Mouse (Mus musculus) granulocyte monocyte progenitor cell, adult 5-6 weeks (primary cell): Measurements from ENCODE around the gene Pml. TPM values are rescaled to one million over a fixed set of nuclear protein-coding genes. Genes with fewer than 3 reads are reported as not detected.

Source experiments
- ATAC-seq: replicated peaks from 2 replicates; pipeline ENCODE4 v1.8.0; 2016; ENCODE audit warnings: mild to moderate bottlenecking, moderate TSS enrichment, inconsistent platforms; ENCODE audit not compliant: poor library complexity, severe bottlenecking
- total RNA-seq, 2 experiments: library from RNA; stranded (forward) in 1 of 2; stranded (reverse) in 1 of 2; fragments of 200-712, 200-1000 nt in 1 of 2; fragments of >200 nt in 1 of 2; fragmentation: Nextera tagmentation in 1 of 2; gene quantifications; 2 replicates each; pipeline ENCODE4 v1.2.3; 2014 to 2017

The Pml gene
- total RNA-seq, 2 experiments from 2014 or later: 10.1 to 49.9 TPM

GRCm38 (mm10) chr9:58175745-58176487 lies 73.7 kb downstream of the Pml start:
- no peak for ATAC-seq

GRCm38 (mm10) chr9:58174818-58175251 lies 74.8 kb downstream of the Pml start:
- no peak for ATAC-seq

- ATAC-seq: no peak
Measured at GRCm38 (mm10) chr9:58172863-58173262, 76.7 kb downstream of the Pml start.

GRCm38 (mm10) chr9:58169426-58169825 lies 80.2 kb downstream of the Pml start:
- ATAC-seq: no peak

GRCm38 (mm10) chr9:58168880-58169279 lies 80.7 kb downstream of the Pml start:
- no peak for ATAC-seq

Other genes with a start within 250 kb of the Pml start
- gene Cyp11a1, start 243.4 kb downstream of the Pml start, total RNA-seq (2014; fragmentation: Nextera tagmentation): 0.58 and 7.0 TPM in 2 replicates
- gene Cyp11a1, start 243.4 kb downstream of the Pml start, total RNA-seq (2017): 0.52 and 1.2 TPM in 2 replicates
- gene Stra6, start 186.0 kb downstream of the Pml start, total RNA-seq (2014; fragmentation: Nextera tagmentation): not detected in 2 replicates
- gene Stra6, start 186.0 kb downstream of the Pml start, total RNA-seq (2017): not detected in 2 replicates
- not detected in 2 replicates for gene Ccdc33, start 131.0 kb downstream of the Pml start, total RNA-seq (2014; fragmentation: Nextera tagmentation)
- gene Ccdc33, start 131.0 kb downstream of the Pml start, total RNA-seq (2017): not detected in 2 replicates
- gene Islr, start 45.5 kb downstream of the Pml start, total RNA-seq (2014; fragmentation: Nextera tagmentation): 0.17 TPM in 1 of 2 replicates, not detected in the other
- not detected in 2 replicates for gene Islr, start 45.5 kb downstream of the Pml start, total RNA-seq (2017)
- not detected in 2 replicates for gene Islr2, start 45.5 kb downstream of the Pml start, total RNA-seq (2014; fragmentation: Nextera tagmentation)
- not detected in 2 replicates for gene Islr2, start 45.5 kb downstream of the Pml start, total RNA-seq (2017)
- gene Stoml1, start 3.4 kb upstream of the Pml start, total RNA-seq (2014; fragmentation: Nextera tagmentation): 10.4 and 11.6 TPM in 2 replicates
- gene Stoml1, start 3.4 kb upstream of the Pml start, total RNA-seq (2017): 6.3 and 17.7 TPM in 2 replicates
- not detected in 2 replicates for gene Loxl1, start 63.4 kb upstream of the Pml start, total RNA-seq (2014; fragmentation: Nextera tagmentation)
- not detected in 2 replicates for gene Loxl1, start 63.4 kb upstream of the Pml start, total RNA-seq (2017)
- gene Tbc1d21, start 120.7 kb upstream of the Pml start, total RNA-seq (2014; fragmentation: Nextera tagmentation): not detected in 2 replicates
- not detected in 2 replicates for gene Tbc1d21, start 120.7 kb upstream of the Pml start, total RNA-seq (2017)
- gene Insyn1, start 238.8 kb upstream of the Pml start, total RNA-seq (2014; fragmentation: Nextera tagmentation): not detected in 2 replicates
- gene Insyn1, start 238.8 kb upstream of the Pml start, total RNA-seq (2017): not detected in 2 replicates